Mouse (Mus musculus): ENCODE measurements around the gene Snrpd3.
"Not testable (repeated sequence)": the region's sequence is repeated elsewhere in the genome, so short reads cannot be mapped to it uniquely, and the experiment has no call there.

Gene Snrpd3

GRCm38 (mm10) chr10:75547901-75548300 lies 30.6 kb downstream of the Snrpd3 start:
- no peak for DNase-seq

DNA sequence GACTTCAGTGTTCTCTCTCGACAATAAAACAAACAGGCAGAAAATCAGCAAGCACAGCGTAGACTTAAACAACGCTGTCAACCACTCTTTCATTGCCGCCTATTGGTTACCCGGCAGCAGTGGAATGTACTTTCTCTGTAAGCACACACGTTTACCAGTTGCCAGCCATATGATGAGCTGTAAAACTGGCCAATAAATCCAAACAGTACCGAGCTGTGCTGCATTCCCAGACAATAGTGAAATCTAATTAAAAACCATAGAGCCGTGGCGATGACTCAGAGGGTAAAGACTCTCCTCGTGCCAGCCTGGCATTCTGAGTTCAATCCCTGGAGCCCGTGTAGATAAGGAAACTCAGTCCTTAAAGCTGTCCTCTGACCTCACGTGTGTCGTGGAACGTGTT lies 31.1 kb downstream of the Snrpd3 start:
- DNase-seq, result no peak

GRCm38 (mm10) chr10:75549886-75550285 lies 32.5 kb downstream of the Snrpd3 start:
- DNase-seq, result no peak

GRCm38 (mm10) chr10:75551175-75551574 lies 33.8 kb downstream of the Snrpd3 start:
- no peak for DNase-seq

GRCm38 (mm10) chr10:75552106-75552505 lies 34.8 kb downstream of the Snrpd3 start:
- no peak for DNase-seq

DNA sequence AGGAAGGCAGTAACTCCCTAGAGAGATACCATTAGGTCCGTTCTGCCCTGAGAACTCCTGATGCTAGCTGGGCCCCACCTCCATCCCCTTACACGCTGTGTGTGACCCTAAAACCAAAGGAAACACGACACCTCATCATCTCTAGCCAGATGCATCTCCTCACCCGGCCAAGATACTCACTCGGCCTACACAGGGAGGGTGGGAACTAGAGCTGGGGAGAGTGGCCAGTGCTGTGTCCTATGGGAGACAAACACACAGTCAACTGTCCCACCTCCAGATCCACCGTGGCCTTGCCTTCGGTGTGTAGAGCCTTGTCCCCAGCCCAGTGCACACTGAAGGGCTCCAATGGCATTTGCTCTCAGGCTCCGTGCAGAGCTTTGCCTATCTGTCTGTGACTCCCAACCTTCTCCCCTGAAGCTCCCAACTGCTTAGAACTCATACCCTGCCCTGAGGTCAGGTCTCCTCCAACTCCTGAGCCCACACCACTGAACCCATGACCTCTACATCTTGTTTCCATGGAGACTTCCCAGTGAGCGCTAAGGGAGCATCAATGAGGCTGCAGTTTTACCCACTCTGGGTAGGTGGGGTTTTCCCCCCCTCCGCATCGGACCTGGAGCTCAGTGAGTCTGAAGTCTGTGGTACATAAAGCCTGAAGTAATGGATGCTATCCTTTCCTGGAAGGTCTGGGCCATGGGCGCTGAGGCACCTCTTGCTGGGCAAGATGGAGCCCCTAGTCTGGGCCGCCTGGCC lies 35.5 kb downstream of the Snrpd3 start:
- no peak for DNase-seq

GRCm38 (mm10) chr10:75554090-75554489 lies 36.7 kb downstream of the Snrpd3 start:
- no peak for DNase-seq

DNA sequence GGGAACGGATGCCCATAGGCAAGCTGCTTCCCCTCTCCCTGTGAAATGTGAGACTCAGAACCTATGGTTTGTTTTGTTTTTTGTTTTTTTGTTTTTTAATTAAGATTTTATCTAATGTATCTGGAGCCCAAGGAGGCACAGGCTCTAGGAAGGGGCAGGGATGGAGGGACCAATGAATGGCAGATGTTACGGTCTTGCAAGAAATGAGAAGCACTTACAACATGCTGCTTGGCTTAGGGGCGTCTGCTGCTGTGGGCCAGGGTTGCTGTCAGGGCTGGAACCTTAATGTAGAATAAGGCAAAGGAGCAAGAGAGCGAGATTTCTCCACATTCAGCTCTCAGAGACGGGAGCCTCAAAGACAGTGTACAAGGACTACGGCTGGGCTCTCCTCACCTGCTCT lies 38.2 kb downstream of the Snrpd3 start:
- DNase-seq, result no peak

DNA sequence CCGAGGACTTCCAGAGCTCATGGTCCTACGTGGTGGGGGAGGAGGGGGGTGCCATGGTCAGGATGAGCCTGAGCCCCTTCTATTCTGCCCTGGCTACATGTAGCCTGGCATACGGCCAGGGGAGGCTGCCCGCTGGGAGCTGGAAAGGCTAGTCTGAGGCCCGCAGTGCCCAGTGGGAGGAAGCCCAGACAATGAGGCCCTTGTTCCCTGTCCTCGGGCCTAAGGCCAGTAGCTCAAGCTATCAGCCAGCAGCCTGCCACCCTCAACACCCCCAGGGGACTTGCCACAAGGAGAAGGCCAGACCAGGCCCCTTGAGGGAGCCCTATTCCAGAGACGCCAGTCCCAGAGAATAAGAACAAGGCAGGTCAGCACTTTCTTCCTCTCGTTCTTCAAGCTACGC lies 38.7 kb downstream of the Snrpd3 start:
- peak; percentile 69 for DNase-seq

- peak; percentile 48 for DNase-seq
Observed at GRCm38 (mm10) chr10:75558515-75558914, 41.2 kb downstream of the Snrpd3 start.

GRCm38 (mm10) chr10:75559041-75559675 lies 41.8 kb downstream of the Snrpd3 start:
- no peak for DNase-seq

DNA sequence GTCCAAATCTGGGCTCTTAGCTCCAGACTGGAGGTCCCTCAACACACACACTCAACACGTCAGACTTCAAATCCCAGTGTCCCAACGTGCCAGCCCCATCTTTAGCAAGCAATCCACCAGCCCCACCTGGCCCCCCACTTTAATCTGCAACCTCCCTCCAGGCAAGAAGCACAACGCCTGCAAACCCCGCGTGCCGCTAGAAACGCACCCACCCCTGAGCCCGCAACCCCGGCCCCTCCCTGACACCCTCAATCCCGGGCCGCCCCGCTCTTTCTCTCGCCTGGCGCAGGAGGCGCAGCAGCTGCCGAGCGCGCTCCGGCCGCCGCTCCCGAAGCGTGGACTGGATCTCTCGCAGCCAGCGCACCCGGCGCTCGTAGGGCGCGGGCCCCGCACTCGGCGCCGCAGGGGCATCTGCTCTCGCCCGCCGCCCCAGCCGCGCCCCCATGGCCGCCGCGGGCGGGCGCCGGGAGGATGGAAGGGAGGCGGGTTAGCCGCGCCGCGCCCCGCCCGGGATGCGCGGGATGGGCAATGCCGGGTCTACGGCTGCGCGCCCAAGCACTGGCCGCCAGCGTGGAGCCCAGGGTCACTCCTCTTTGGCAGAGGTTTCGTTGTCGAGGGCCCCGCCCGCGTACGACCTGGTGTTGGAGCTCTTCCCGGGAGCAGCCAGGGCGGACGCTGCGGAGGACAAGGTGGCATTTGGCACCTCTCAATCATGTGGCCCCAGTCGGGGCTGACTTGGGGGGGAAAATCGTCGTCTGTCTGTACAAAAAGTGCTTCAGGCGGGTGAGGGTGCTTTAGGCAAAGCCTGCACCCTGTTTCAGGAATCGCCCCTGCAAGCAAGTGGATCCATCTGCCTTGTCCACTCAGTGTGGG lies 42.6 kb downstream of the Snrpd3 start, which contains the start of gene Lrrc75b:
Gene Lrrc75b (minus strand): TSS at position 655 of the 873 bp plus-strand sequence.
- DNase-seq, result peak; percentile 54

- DNase-seq, result no peak
Observed at GRCm38 (mm10) chr10:75560549-75560899, 43.2 kb downstream of the Snrpd3 start.

DNA sequence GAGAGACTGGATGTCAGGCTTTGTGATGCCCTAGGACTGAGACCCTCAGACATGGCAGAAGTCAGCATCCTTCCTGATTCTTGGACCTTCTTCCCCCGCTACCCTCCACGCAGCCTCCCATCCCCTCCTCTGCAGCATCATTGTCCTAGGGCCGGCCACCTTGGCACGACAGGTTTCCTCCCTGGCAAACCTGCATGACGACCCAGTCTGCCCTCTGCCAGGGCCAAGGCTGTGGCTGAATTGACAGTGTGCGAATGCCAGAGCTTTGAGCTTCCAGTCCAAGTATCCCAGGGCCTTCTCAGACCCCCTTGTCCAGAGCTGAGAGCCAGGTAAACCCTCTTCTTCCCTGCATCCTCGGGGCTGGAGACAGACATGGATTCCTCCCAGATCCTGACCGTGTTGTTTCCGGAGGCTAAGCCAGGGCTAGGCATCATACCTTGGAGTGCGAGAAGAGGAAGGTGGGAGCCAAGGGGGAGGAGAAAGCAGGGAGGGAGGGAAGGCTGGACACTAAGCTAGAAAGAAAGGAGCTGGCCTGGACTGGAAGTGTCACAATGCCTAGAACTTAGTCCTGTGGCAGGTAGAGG lies 43.8 kb downstream of the Snrpd3 start, which contains the start of gene Ggt1:
Gene Ggt1 (plus strand): TSS at position 534 of the 584 bp plus-strand sequence.
- no peak for DNase-seq

GRCm38 (mm10) chr10:75562596-75562995 lies 45.2 kb downstream of the Snrpd3 start:
- no peak for DNase-seq

- no peak for DNase-seq
Observed at GRCm38 (mm10) chr10:75564687-75565265, 47.4 kb downstream of the Snrpd3 start.

- DNase-seq, result no peak
Observed at GRCm38 (mm10) chr10:75565436-75565835, 48.1 kb downstream of the Snrpd3 start.

- no peak for DNase-seq
Observed at GRCm38 (mm10) chr10:75565906-75566305, 48.6 kb downstream of the Snrpd3 start.

GRCm38 (mm10) chr10:75566321-75566720 lies 49.0 kb downstream of the Snrpd3 start:
- no peak for DNase-seq

DNA sequence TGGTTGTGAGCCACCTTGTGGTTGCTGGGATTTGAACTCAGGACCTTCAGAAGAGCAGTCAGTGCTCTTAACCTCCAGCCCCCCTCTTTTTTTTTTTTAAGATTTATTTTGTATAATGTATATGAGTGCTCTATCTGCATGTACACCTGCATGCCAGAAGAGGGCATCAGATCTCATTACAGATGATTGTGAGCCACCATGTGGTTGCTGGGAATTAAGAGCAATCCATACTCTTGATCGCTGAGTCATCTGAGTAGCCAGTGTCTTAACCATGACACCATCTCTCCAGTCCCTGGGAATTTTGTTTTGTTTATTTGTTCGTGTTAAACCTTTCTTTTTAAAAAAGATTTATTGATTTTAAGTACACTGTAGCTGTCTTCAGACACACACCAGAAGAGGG lies 49.4 kb downstream of the Snrpd3 start:
- DNase-seq, result not testable (repeated sequence)

- no peak for DNase-seq
Observed at GRCm38 (mm10) chr10:75568029-75568428, 50.7 kb downstream of the Snrpd3 start.

- DNase-seq, result no peak
Observed at GRCm38 (mm10) chr10:75568441-75568840, 51.1 kb downstream of the Snrpd3 start.

- no peak for DNase-seq
Observed at GRCm38 (mm10) chr10:75568851-75569250, 51.5 kb downstream of the Snrpd3 start.

Measured in right cerebral cortex, postnatal 14 days (tissue).